Mouse (Mus musculus) MEL (cell line): Measurements from ENCODE around the gene Wasf2.

ENCODE experiments used
- CTCF ChIP-seq, 3 experiments: IDR thresholded peaks in 2 of 3; conservative IDR thresholded peaks in 1 of 3; 2 replicates each; pipeline ENCODE4 v1.5.1; 2011 to 2012; ENCODE audit warnings: low read length in 3 of 3, low read depth in 2 of 3, mild to moderate bottlenecking in 2 of 3, improper control_type of control experiment in 1 of 3, inconsistent platforms in 1 of 3, mixed read lengths in 1 of 3, moderate library complexity in 1 of 3; ENCODE audit not compliant: control insufficient read depth in 1 of 3, insufficient read depth in 1 of 3, poor library complexity in 1 of 3, severe bottlenecking in 1 of 3
- ELF1 ChIP-seq: IDR thresholded peaks from 2 replicates; pipeline ENCODE4 v1.6.1; 2014; ENCODE audit warnings: low read depth, mild to moderate bottlenecking, inconsistent platforms, low read length, improper control_type of control experiment, moderate library complexity
- EP300 ChIP-seq, 2 experiments: IDR thresholded peaks; 2 replicates each; pipeline ENCODE4 v1.6.1; 2011; ENCODE audit warnings: improper control_type of control experiment in 2 of 2, low read length in 2 of 2, low read depth in 1 of 2, mild to moderate bottlenecking in 1 of 2
- KAT2A ChIP-seq: conservative IDR thresholded peaks from 2 replicates; pipeline ENCODE4 v1.6.1; 2012; ENCODE audit warnings: low read depth, low read length, improper control_type of control experiment, inconsistent platforms
- NRF1 ChIP-seq: IDR thresholded peaks from 2 replicates; pipeline ENCODE4 v1.6.1; 2014; ENCODE audit warnings: low read depth, mild to moderate bottlenecking, inconsistent platforms, low read length, improper control_type of control experiment, moderate library complexity; ENCODE audit not compliant: poor library complexity, insufficient read depth, severe bottlenecking
- POLR2A ChIP-seq, 2 experiments: IDR thresholded peaks; 2 replicates each; pipeline ENCODE4 v1.6.1; 2011 to 2012; ENCODE audit warnings: low read length in 2 of 2, mild to moderate bottlenecking in 2 of 2, control low read depth in 1 of 2, improper control_type of control experiment in 1 of 2, low read depth in 1 of 2, moderate library complexity in 1 of 2; ENCODE audit not compliant: control insufficient read depth in 1 of 2, insufficient read depth in 1 of 2, poor library complexity in 1 of 2
- SMC3 ChIP-seq: IDR thresholded peaks from 2 replicates; pipeline ENCODE4 v1.6.1; 2011; ENCODE audit warnings: low read depth, low read length, improper control_type of control experiment
- TAL1 ChIP-seq: IDR thresholded peaks from 2 replicates; pipeline ENCODE4 v1.6.1; 2012; ENCODE audit warnings: mild to moderate bottlenecking, inconsistent platforms, low read length, moderate library complexity, mixed read lengths
- ZNF384 ChIP-seq: IDR thresholded peaks from 2 replicates; pipeline ENCODE4 v1.6.1; 2012; ENCODE audit warnings: low read depth, mild to moderate bottlenecking, inconsistent platforms, low read length, improper control_type of control experiment

- TF ChIP-seq ZNF384: no peak
- TF ChIP-seq CTCF (IDR thresholded peaks at IDR 0.05 in 2 of 3, conservative IDR thresholded peaks at IDR 0.05 in 1 of 3; ENCODE audit: control insufficient read depth in 1 of 3, insufficient read depth in 1 of 3, low read depth in 2 of 3, low read length in 3 of 3, poor library complexity in 1 of 3, severe bottlenecking in 1 of 3): no peak
- no peak for TF ChIP-seq TAL1
- no peak for TF ChIP-seq ELF1
- TF ChIP-seq NRF1: no peak
- no peak for TF ChIP-seq SMC3
- no peak for TF ChIP-seq POLR2A (IDR thresholded peaks at IDR 0.05; ENCODE audit: control insufficient read depth in 1 of 2, insufficient read depth in 1 of 2, low read depth in 1 of 2, low read length in 2 of 2, poor library complexity in 1 of 2)
- no peak for TF ChIP-seq EP300 (IDR thresholded peaks at IDR 0.05; ENCODE audit: low read depth in 1 of 2, low read length in 2 of 2)
- TF ChIP-seq KAT2A: no peak
Measured at GRCm38 (mm10) chr4:133221701-133222100, 91.4 kb downstream of the Wasf2 start.
